Mouse (Mus musculus): ENCODE data around the gene Fgf22.

Fgf22 gene

DNA sequence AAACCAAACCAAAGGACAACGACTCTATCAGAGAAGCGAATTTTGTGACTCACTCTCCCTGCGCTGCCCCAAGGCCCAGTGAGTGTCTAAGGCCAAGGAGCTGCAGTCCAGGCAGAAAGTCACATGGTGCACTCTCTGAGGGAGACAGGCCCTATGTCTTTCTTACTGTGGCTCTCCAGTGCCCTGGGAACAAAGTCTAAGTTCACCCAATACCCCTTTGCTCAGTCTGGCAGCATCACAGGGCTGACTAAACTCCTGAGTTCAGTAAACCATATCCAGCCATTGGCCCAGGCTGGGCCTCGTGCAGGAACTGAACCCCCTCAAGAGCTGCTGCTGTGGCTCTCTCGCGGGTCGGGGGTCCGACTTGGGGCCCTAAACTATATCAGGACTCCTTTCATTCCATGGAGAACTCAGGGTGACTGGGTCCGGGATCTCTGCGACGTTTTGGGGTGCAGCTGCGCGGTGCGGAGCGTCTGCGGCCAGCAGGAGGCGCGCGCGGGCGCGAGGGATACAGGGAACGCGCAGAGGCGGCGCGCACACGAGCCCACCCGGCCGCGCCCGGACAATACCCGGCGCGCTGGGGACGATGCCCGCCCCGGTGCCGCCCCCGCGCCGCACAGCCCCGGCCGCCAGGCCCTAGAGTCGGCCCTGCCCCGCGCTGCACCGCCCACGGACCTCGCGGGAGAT, 38.3 kb downstream of the Fgf22 start, which contains the start of gene Palm:
Gene Palm, plus strand, starts transcription at position 522 of the 687 bp plus-strand sequence.
- DNase-seq, result peak; percentile 95

DNA sequence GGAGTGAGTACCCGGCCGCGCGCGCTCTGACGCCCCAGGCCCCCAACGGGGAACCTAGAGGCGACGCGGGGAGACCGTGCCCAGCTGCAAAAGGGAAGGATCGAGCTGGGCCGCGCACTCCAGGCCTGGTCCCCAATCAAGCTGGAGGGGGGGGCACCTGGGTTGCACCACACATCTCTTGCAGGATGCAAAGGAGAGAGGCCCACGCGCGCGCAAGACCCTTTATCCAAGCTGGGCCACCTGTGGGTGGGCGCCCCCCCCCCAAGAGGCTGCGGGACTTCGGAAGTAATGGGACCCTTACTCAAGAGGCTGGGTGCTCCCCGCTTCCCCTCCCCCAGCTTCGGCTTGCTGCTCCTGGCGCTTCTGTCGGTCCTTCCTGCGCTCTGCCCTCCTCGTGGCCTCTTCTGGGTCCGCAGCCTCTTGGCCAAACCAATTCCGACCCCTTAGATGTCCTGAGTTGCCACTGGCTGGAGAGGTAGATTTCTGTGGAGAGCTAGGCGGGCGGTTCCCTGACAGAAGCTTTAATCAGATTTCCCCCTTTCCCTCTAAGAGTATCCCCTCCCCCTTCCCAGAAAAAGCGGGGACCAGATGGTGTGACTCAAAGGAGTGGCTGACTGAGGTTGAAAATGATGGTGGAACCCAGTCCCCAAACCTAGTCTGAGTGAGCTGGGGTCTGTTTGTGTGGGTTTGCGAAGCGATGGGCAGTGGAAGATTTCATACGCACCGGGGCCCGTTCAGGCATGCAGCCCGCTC, 39.0 kb downstream of the Fgf22 start:
- no peak for DNase-seq

DNA sequence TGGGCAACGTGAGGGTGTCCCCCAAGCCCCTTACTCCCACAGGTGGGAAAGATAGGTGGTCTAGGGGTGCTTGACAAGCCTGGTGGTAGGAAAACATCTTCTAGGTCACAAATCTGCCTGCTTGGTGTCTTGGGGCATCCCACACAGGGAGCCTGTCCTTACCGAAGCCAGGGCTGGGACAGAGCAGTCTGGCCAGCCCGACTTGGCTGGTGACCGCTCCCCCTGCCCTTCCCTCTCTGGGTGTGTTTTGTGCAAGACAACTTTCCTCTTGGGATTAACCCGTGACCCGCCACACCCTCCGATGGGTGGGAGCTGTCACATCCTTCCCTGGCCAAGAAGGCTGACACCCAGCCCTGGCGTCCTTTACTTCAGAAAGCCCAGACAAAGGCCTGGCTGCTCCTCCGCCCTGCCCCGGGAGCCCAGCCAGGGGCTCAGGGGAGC, 39.6 kb downstream of the Fgf22 start:
- no peak for DNase-seq

GRCm38 (mm10) chr10:79795905-79796304, 41.0 kb downstream of the Fgf22 start:
- DNase-seq, result no peak

- peak; percentile 62 for DNase-seq
Observed at GRCm38 (mm10) chr10:79797326-79797725, 42.5 kb downstream of the Fgf22 start.

- peak; percentile 48 for DNase-seq
Observed at GRCm38 (mm10) chr10:79798289-79798928, 43.5 kb downstream of the Fgf22 start.

DNA sequence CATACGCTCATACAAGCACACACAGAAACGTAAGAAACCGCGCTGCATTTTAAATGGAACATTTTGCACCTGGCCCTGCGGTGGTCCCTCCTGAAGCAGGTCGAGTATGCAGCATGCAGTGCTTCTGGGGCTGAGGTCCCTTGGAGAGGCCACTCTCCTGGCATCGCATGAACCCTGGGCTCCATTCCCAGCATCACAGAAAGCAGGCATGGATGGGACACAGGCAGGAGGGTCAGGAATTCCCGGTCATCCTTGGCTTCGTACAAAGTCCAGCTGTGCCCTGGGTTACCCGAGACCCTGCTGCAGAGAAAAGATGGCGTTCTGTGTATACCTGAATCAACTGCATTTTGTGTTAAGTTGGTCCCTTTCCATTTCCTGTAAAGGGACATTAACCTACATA, 45.6 kb downstream of the Fgf22 start:
- DNase-seq, result no peak

GRCm38 (mm10) chr10:79801837-79802236, 47.0 kb downstream of the Fgf22 start:
- no peak for DNase-seq

- DNase-seq, result no peak
Observed at GRCm38 (mm10) chr10:79802331-79802971, 47.6 kb downstream of the Fgf22 start.

DNA sequence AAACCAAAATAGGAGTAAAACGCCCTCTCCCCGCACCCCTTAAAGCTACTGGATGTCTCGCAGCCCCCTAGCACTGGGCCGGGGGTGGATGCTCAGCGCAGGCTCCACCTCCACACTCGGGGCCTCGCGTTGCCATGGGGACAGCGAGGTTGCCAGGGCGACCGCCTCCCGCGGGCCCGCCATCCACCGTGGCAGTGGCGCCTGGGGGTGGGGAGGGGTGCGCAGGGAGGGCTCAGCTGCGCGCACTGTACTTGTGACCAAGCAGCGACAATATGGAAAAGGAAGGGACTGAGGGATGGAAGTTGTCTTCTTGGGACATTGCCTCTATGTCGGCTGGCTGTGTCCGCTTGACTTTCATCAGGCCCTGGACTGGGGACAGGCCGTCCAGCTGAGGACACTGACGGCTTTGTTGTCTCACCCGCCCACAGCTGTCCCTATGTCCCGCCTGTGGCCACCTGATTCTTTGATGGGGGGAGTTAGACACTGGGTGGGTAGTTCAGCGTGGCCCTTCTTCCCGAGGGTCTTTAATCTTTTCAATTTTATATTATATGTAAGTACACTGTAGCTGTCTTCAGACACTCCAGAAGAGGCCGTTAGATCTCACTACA, 48.9 kb downstream of the Fgf22 start:
- DNase-seq, result peak; percentile 45

GRCm38 (mm10) chr10:79805636-79806035, 50.8 kb downstream of the Fgf22 start:
- DNase-seq, result no peak

- no peak for DNase-seq
Observed at GRCm38 (mm10) chr10:79806331-79806730, 51.5 kb downstream of the Fgf22 start.

GRCm38 (mm10) chr10:79806972-79807371, 52.1 kb downstream of the Fgf22 start:
- DNase-seq, result no peak

DNA sequence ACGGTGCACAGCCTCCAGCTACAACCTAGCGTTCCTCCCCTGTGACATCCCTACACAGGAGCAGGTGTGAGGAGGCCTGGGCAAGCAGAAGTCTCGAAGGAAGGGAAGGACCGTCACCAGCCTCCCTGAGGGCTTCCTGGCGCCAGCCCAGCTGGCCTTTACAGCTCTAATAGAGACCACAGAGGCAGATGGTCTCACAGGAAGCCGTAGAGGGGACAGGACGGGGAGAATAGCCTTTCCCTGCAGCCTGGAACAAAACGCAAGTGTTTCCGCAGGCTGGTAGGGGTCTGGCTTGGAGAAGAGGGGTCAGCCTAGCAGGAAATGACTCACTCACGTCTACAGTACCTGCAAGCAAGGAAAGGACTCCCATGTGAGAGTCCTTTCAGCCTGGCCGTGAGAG, 53.0 kb downstream of the Fgf22 start:
- no peak for DNase-seq

Data from thymus, postnatal 4 days (tissue).